Mouse (Mus musculus) bone marrow, adult 2 months (tissue): ENCODE data around the gene Wasl.

Source experiments
- CTCF ChIP-seq: fragments of 200-500 bp; IDR thresholded peaks from 2 replicates; pipeline ENCODE4 v1.5.1; 2011; ENCODE audit warnings: low read length, control low read depth; ENCODE audit not compliant: control insufficient read depth, insufficient read depth
- POLR2A ChIP-seq: fragments of 200-500 bp; IDR thresholded peaks from 2 replicates; pipeline ENCODE4 v1.6.1; 2011; ENCODE audit warnings: low read depth, mild to moderate bottlenecking, control low read depth, low read length, borderline replicate concordance; ENCODE audit not compliant: control insufficient read depth

DNA sequence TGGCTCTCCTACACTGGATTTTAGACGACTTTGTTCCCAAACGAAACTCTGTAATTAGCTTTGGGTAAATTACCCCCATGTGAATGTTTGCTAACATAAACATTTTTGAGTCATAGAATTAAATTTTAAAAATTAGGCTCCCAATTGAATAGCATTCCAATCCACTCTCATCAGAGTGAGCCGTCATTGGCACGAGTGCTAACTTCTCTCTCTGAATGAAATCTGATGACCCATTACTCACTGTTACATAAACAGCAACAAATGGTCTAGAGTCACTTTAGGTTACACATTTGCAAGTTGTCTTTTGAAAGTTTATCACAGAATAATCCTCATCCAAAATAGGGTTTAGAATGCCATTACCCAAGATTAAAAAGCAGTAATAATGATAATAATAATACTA, 55.3 kb downstream of the Wasl start:
- TF ChIP-seq POLR2A: no peak
- TF ChIP-seq CTCF: no peak
